Mouse (Mus musculus) thymus, postnatal 36 days (tissue): ENCODE results near the gene Slc41a2.

ENCODE experiments used
- DNase-seq, 2 experiments: peaks; one replicate each; pipeline ENCODE4 v3.0.0; 2022; ENCODE audit warnings: mixed read lengths in 2 of 2

Gene Slc41a2

GRCm38 (mm10) chr10:83219729-83220128 is 118.0 kb downstream of the Slc41a2 start:
- DNase-seq, result peak; percentile 45 to 52

- DNase-seq, result no peak
Measured at GRCm38 (mm10) chr10:83218778-83219177, 118.9 kb downstream of the Slc41a2 start.

GRCm38 (mm10) chr10:83217256-83217655 is 120.4 kb downstream of the Slc41a2 start:
- no peak for DNase-seq

GRCm38 (mm10) chr10:83215559-83215958 is 122.1 kb downstream of the Slc41a2 start:
- no peak for DNase-seq

- no peak for DNase-seq
Measured at GRCm38 (mm10) chr10:83212618-83213017, 125.1 kb downstream of the Slc41a2 start.

GRCm38 (mm10) chr10:83210968-83211583 is 126.6 kb downstream of the Slc41a2 start:
- no peak for DNase-seq

GRCm38 (mm10) chr10:83210122-83210521 is 127.6 kb downstream of the Slc41a2 start:
- DNase-seq, result no peak

GRCm38 (mm10) chr10:83209388-83209787 is 128.3 kb downstream of the Slc41a2 start:
- no peak for DNase-seq

GRCm38 (mm10) chr10:83208436-83208835 is 129.2 kb downstream of the Slc41a2 start:
- DNase-seq, result no peak

GRCm38 (mm10) chr10:83202906-83203702 is 134.6 kb downstream of the Slc41a2 start:
- no peak for DNase-seq

GRCm38 (mm10) chr10:83201525-83201924 is 136.2 kb downstream of the Slc41a2 start:
- no peak for DNase-seq

- no peak for DNase-seq
Measured at GRCm38 (mm10) chr10:83199290-83199689, 138.4 kb downstream of the Slc41a2 start.

- no peak for DNase-seq
Measured at GRCm38 (mm10) chr10:83198692-83199091, 139.0 kb downstream of the Slc41a2 start.

GRCm38 (mm10) chr10:83197690-83198336 is 139.9 kb downstream of the Slc41a2 start:
- peak; percentile 79 to 87 for DNase-seq

GRCm38 (mm10) chr10:83191982-83192381 is 145.7 kb downstream of the Slc41a2 start:
- DNase-seq, result no peak

- no peak for DNase-seq
Measured at GRCm38 (mm10) chr10:83191476-83191875, 146.2 kb downstream of the Slc41a2 start.

- no peak for DNase-seq
Measured at GRCm38 (mm10) chr10:83189071-83189470, 148.6 kb downstream of the Slc41a2 start.

- DNase-seq, result no peak
Measured at GRCm38 (mm10) chr10:83186984-83187383, 150.7 kb downstream of the Slc41a2 start.

GRCm38 (mm10) chr10:83186167-83186566 is 151.5 kb downstream of the Slc41a2 start:
- DNase-seq, result no peak

- no peak for DNase-seq
Measured at GRCm38 (mm10) chr10:83185121-83185520, 152.6 kb downstream of the Slc41a2 start.

- no peak for DNase-seq
Measured at GRCm38 (mm10) chr10:83184480-83185069, 153.1 kb downstream of the Slc41a2 start.

GRCm38 (mm10) chr10:83183634-83184479 is 153.8 kb downstream of the Slc41a2 start:
- peak; percentile 29 to 50 for DNase-seq
